Mouse (Mus musculus): Measurements from ENCODE around the gene Arhgef10l.

GRCm38 (mm10) chr4:140701049-140701715, 35.4 kb upstream of the Arhgef10l start:
- TF ChIP-seq CTCF (IDR thresholded peaks at IDR 0.05; ENCODE audit: low read depth): no peak; the same call in 1 of the 2 replicates
- TF ChIP-seq EP300 (IDR thresholded peaks at IDR 0.05; ENCODE audit: low read depth): peak; percentile 5; the same call in 1 of the 2 replicates

Measured in liver, embryonic 14.5 days (tissue).